Comparison of ENCODE assay signal across 8 mouse cellular contexts in genomic region chr11:98294188-98295012, GRCm38 (mm10). TPM values are rescaled to one million over a fixed set of nuclear protein-coding genes. Genes with fewer than 3 reads are reported as not detected.
A peak's percentile ranks its signal among the peaks of the same experiment; 100 is the strongest.
DNase-seq lines count a peak whose midpoint lies in the region; ATAC-seq and TF ChIP-seq lines count a peak whose summit lies in the region.

No protein-coding gene starts in this region.

- peak; percentile 69 for TF ChIP-seq POLR2A in brain, embryonic 14.5 days (IDR thresholded peaks at IDR 0.05; ENCODE audit: borderline replicate concordance, extremely low read depth, insufficient read depth, insufficient read length, poor library complexity, severe bottlenecking)

- peaks cover 43% of the 10 kb centered on the region for H3K27me3 ChIP-seq in forebrain, embryonic 12.5 days
- H3K27me3 ChIP-seq in heart, postnatal 0 days (ENCODE audit: control insufficient read depth, insufficient read depth, low read length), result peaks cover 6% of the 10 kb centered on the region
- peaks cover 94% of the 10 kb centered on the region for H3K27me3 ChIP-seq in liver, embryonic 15.5 days
- peaks cover 41% of the 10 kb centered on the region for H3K27me3 ChIP-seq in neural tube, embryonic 12.5 days (replicated peaks)

- no peak for TF ChIP-seq EP300 in heart, postnatal 0 days (IDR thresholded peaks at IDR 0.05; ENCODE audit: low read depth)

- peak overlapping the region; percentile 78 for H3K9ac ChIP-seq in forebrain, embryonic 12.5 days
- H3K9ac ChIP-seq in heart, postnatal 0 days (replicated peaks; ENCODE audit: low read depth, low read length), result peak overlapping the region; percentile 49; the same call in 1 of the 2 replicates
- H3K9ac ChIP-seq in liver, embryonic 15.5 days, result peak overlapping the region; percentile 42; the same call in 1 of the 2 replicates
- peak overlapping the region; percentile 70 for H3K9ac ChIP-seq in neural tube, embryonic 12.5 days

- peak overlapping the region; percentile 79 for H3K27ac ChIP-seq in forebrain, embryonic 12.5 days
- no peak overlapping the region for H3K27ac ChIP-seq in heart, postnatal 0 days (ENCODE audit: low read depth)
- no peak overlapping the region for H3K27ac ChIP-seq in liver, embryonic 15.5 days (replicated peaks)
- no peak overlapping the region for H3K27ac ChIP-seq in neural tube, embryonic 12.5 days

- H3K36me3 ChIP-seq in forebrain, embryonic 12.5 days (replicated peaks), result no peaks in the 10 kb centered on the region
- H3K36me3 ChIP-seq in heart, postnatal 0 days (replicated peaks; ENCODE audit: control insufficient read depth, insufficient read depth, low read length), result no peaks in the 10 kb centered on the region
- H3K36me3 ChIP-seq in liver, embryonic 15.5 days (replicated peaks), result no peaks in the 10 kb centered on the region
- H3K36me3 ChIP-seq in neural tube, embryonic 12.5 days, result no peaks in the 10 kb centered on the region

- no peaks in the 10 kb centered on the region for H3K9me3 ChIP-seq in forebrain, embryonic 12.5 days
- H3K9me3 ChIP-seq in heart, postnatal 0 days (replicated peaks; ENCODE audit: control insufficient read depth, low read length), result no peaks in the 10 kb centered on the region
- no peaks in the 10 kb centered on the region for H3K9me3 ChIP-seq in liver, embryonic 15.5 days (replicated peaks)
- H3K9me3 ChIP-seq in neural tube, embryonic 12.5 days, result no peaks in the 10 kb centered on the region

- TF ChIP-seq CTCF in brain, embryonic 14.5 days (IDR thresholded peaks at IDR 0.05; ENCODE audit: borderline replicate concordance, extremely low read depth, insufficient read depth, insufficient read length), result no peak
- no peak for TF ChIP-seq CTCF in heart, postnatal 0 days (IDR thresholded peaks at IDR 0.05; ENCODE audit: low read depth)

- H3K4me3 ChIP-seq in forebrain, embryonic 12.5 days (replicated peaks), result peak overlapping the region; percentile 61
- peak overlapping the region; percentile 71 for H3K4me3 ChIP-seq in heart, postnatal 0 days (ENCODE audit: low read depth, low read length)
- peak overlapping the region; percentile 57 for H3K4me3 ChIP-seq in liver, embryonic 15.5 days (replicated peaks)
- peak overlapping the region; percentile 67 for H3K4me3 ChIP-seq in neural tube, embryonic 12.5 days

- ATAC-seq in forebrain, embryonic 12.5 days (ENCODE audit: low FRiP score), result peak; percentile 80
- peak; percentile 86 for ATAC-seq in heart, postnatal 0 days (ENCODE audit: insufficient read depth, low read depth)
- ATAC-seq in liver, embryonic 15.5 days (ENCODE audit: insufficient read depth), result no peak
- peak; percentile 38 for ATAC-seq in neural tube, embryonic 12.5 days (ENCODE audit: low FRiP score, low read depth)

- peak overlapping the region; percentile 96 for H3K4me2 ChIP-seq in forebrain, embryonic 12.5 days
- H3K4me2 ChIP-seq in heart, postnatal 0 days (ENCODE audit: low read depth, low read length), result peak overlapping the region; percentile 98
- peak overlapping the region; percentile 69 for H3K4me2 ChIP-seq in liver, embryonic 15.5 days
- H3K4me2 ChIP-seq in neural tube, embryonic 12.5 days (replicated peaks), result peak overlapping the region; percentile 94

- 1% methylated on average over 58 of the region's 58 CpGs for WGBS in forebrain, embryonic 12.5 days
- WGBS in heart, postnatal 0 days, result 2% methylated on average over 58 of the region's 58 CpGs
- 2% methylated on average over 58 of the region's 58 CpGs for WGBS in liver, embryonic 15.5 days (ENCODE audit: insufficient replicate concordance)
- WGBS in neural tube, embryonic 12.5 days, result 2% methylated on average over 58 of the region's 58 CpGs

- peaks cover 60% of the 10 kb centered on the region for H3K4me1 ChIP-seq in forebrain, embryonic 12.5 days
- H3K4me1 ChIP-seq in heart, postnatal 0 days (ENCODE audit: control insufficient read depth, insufficient read depth), result peaks cover 8% of the 10 kb centered on the region; the same call in 1 of the 2 replicates
- H3K4me1 ChIP-seq in liver, embryonic 15.5 days (replicated peaks), result 0 out of 2 replicates have a peak, but pooled peaks cover 22% of the 10 kb centered on the region
- H3K4me1 ChIP-seq in neural tube, embryonic 12.5 days, result peaks cover 39% of the 10 kb centered on the region

- peak; percentile 55 for DNase-seq in CD4-positive, CD25-positive, alpha-beta regulatory T cell, adult 2 months (ENCODE audit: low read depth, low spot score)
- peak; percentile 90 for DNase-seq in brain, embryonic 14.5 days (ENCODE audit: low read depth)
- DNase-seq in heart, postnatal 0 days (ENCODE audit: low spot score), result peak; percentile 40
- DNase-seq in kidney, postnatal 14 days, result peak; percentile 83
- DNase-seq in thymus, postnatal 0 days (ENCODE audit: low spot score), result peak; percentile 15

RNA-seq across cellular contexts. Expression of gene Neurod2, which starts 35.0 kb away (rescaled TPM):
- polyA plus RNA-seq in brain, embryonic 14.5 days (2012; rRNA removed), result 52.0 and 101 TPM in 2 replicates
- 19.9 and 20.5 TPM in 2 replicates for polyA plus RNA-seq in forebrain, embryonic 12.5 days (2016; fragmentation: Nextera tagmentation; extraction: Ambion mirVana)
- total RNA-seq in heart, postnatal 0 days (2014; rRNA removed; ENCODE audit: low replicate concordance), result not detected in 2 replicates
- polyA plus RNA-seq in heart, postnatal 0 days (2015; fragmentation: Nextera tagmentation; extraction: Ambion mirVana), result not detected in 2 replicates
- polyA plus RNA-seq in liver, embryonic 15.5 days (2015; fragmentation: Nextera tagmentation; extraction: Ambion mirVana), result not detected in 2 replicates
- 10.0 and 11.2 TPM in 2 replicates for polyA plus RNA-seq in neural tube, embryonic 12.5 days (2016; fragmentation: Nextera tagmentation; extraction: Ambion mirVana)
- polyA plus RNA-seq in thymus, postnatal 0 days (2015; fragmentation: Nextera tagmentation; extraction: Ambion mirVana), result not detected in 2 replicates

RNA-seq across cellular contexts. Expression of gene Ppp1r1b, which starts 53.8 kb away (rescaled TPM):
- 6.9 and 18.2 TPM in 2 replicates for polyA plus RNA-seq in brain, embryonic 14.5 days (2012; rRNA removed)
- 3.0 and 3.1 TPM in 2 replicates for polyA plus RNA-seq in forebrain, embryonic 12.5 days (2016; fragmentation: Nextera tagmentation; extraction: Ambion mirVana)
- total RNA-seq in heart, postnatal 0 days (2014; rRNA removed; ENCODE audit: low replicate concordance), result 16.3 and 18.6 TPM in 2 replicates
- polyA plus RNA-seq in heart, postnatal 0 days (2015; fragmentation: Nextera tagmentation; extraction: Ambion mirVana), result 32.1 and 38.5 TPM in 2 replicates
- 0.59 and 0.93 TPM in 2 replicates for polyA plus RNA-seq in liver, embryonic 15.5 days (2015; fragmentation: Nextera tagmentation; extraction: Ambion mirVana)
- polyA plus RNA-seq in neural tube, embryonic 12.5 days (2016; fragmentation: Nextera tagmentation; extraction: Ambion mirVana), result 0.13 and 0.40 TPM in 2 replicates
- polyA plus RNA-seq in thymus, postnatal 0 days (2015; fragmentation: Nextera tagmentation; extraction: Ambion mirVana), result 2.7 and 3.1 TPM in 2 replicates

Comparison
In these comparisons a context has a peak if more than half of its experiments do, and no peak if none do; other contexts are left out.
1. DNase-seq: peak in every context shown above with its lines; median percentile 90 in brain, embryonic 14.5 days; 83 in kidney, postnatal 14 days; 55 in CD4-positive, CD25-positive, alpha-beta regulatory T cell, adult 2 months; 40 in heart, postnatal 0 days; 15 in thymus, postnatal 0 days.
2. RNA of gene Neurod2, which starts 35.0 kb away (polyA plus RNA-seq): 52.0 to 101 TPM in brain, embryonic 14.5 days, 19.9 to 20.5 TPM in forebrain, embryonic 12.5 days and 10.0 to 11.2 TPM in neural tube, embryonic 12.5 days; not detected in thymus, postnatal 0 days, not detected in liver, embryonic 15.5 days and not detected in heart, postnatal 0 days; every median in the first group is over 10 times any median in the second.
3. Peak in every context shown above with its lines, with median percentiles within 50 percentile points of each other: H3K4me2 ChIP-seq, H3K4me3 ChIP-seq and H3K9ac ChIP-seq.